Mouse (Mus musculus) olfactory bulb, adult 2 months (tissue): ENCODE measurements around the gene Ncapg.

Source experiments
- CTCF ChIP-seq: fragments of 200-500 bp; IDR thresholded peaks from 2 replicates; pipeline ENCODE4 v1.5.1; 2012; ENCODE audit warnings: low read depth, mild to moderate bottlenecking, low read length, moderate library complexity; ENCODE audit not compliant: insufficient read depth
- POLR2A ChIP-seq: fragments of 200-500 bp; IDR thresholded peaks from 2 replicates; pipeline ENCODE4 v1.6.1; 2012; ENCODE audit warnings: mild to moderate bottlenecking, low read depth, low read length, moderate library complexity; ENCODE audit not compliant: insufficient read depth

DNA sequence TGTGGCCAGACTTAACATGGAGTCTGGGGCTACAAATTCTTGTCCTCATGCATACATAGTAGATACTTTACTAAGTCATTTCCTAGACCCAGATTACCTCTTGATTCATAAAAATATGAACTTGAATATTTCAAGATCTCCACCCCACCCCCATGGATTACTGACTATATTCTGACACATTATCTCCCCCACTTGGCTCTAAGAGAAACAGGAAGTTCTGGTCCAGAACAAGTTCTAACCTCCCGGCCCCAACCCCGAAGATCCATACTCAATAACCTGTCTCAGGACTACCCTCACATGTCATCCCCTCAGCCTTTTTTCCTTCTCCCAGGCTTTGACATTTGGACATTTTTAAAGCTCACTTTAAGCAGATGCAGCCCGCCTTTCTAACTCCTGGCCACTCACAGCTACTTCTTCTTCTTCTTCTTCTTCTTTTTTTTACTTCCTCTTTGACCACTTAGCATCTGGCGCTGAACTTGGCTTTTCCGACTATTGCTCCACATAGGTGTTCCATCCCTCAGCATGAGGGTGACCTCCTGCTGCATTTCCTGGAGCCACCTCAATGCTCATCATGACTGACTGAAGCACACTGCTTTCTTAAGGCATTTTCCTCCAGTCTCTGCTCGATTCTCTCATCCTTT, 49.2 kb downstream of the Ncapg start:
- no peak for TF ChIP-seq CTCF
- TF ChIP-seq POLR2A, result no peak
